Mouse (Mus musculus) forebrain, embryonic 12.5 days (tissue): ENCODE data around the gene Cdkn3. TPM values are rescaled to one million over a fixed set of nuclear protein-coding genes. Genes with fewer than 3 reads are reported as not detected.
"Not testable (repeated sequence)": the region's sequence is repeated elsewhere in the genome, so short reads cannot be mapped to it uniquely, and the experiment has no call there.

Source experiments
- ATAC-seq: fragments of 200-750 bp; cut with Nextera tagmentation; 2 replicates; pipeline ENCODE4 v1.8.0; 2017; ENCODE audit warnings: moderate TSS enrichment; ENCODE audit not compliant: low FRiP score
- H3K27ac ChIP-seq: fragments of 300-500 bp; sonication (generic); 2 replicates; pipeline ENCODE4 v1.5.1; 2016; ENCODE audit warnings: mild to moderate bottlenecking
- H3K27me3 ChIP-seq: fragments of 300-500 bp; sonication (generic); 2 replicates; pipeline ENCODE4 v1.6.1; 2016; ENCODE audit warnings: mild to moderate bottlenecking
- H3K36me3 ChIP-seq: fragments of 300-500 bp; sonication (generic); replicated peaks from 2 replicates; pipeline ENCODE4 v1.6.1; 2016; ENCODE audit warnings: mild to moderate bottlenecking
- H3K4me1 ChIP-seq: fragments of 300-500 bp; sonication (generic); 2 replicates; pipeline ENCODE4 v1.6.1; 2016
- H3K4me2 ChIP-seq: fragments of 300-500 bp; sonication (generic); 2 replicates; pipeline ENCODE4 v1.6.1; 2016; ENCODE audit warnings: mild to moderate bottlenecking, moderate library complexity
- H3K4me3 ChIP-seq: fragments of 300-500 bp; sonication (generic); replicated peaks from 2 replicates; pipeline ENCODE4 v1.5.1; 2016; ENCODE audit warnings: mild to moderate bottlenecking
- H3K9ac ChIP-seq: fragments of 300-500 bp; sonication (generic); 2 replicates; pipeline ENCODE4 v1.6.1; 2016; ENCODE audit warnings: mild to moderate bottlenecking
- H3K9me3 ChIP-seq: fragments of 300-500 bp; sonication (generic); 2 replicates; pipeline ENCODE4 v1.6.1; 2016
- WGBS: fragments of 180-500 bp; shearing (Covaris S2); methylation state at CpG from one replicate; pipeline ENCODE4 v1.1.7; 2016; 5-methylcytosine and 5-hydroxymethylcytosine counted together
- polyA plus RNA-seq: library from polyadenylated mRNA; unstranded; fragments of >200 nt; fragmentation: Nextera tagmentation; extraction: Ambion mirVana; gene quantifications from 2 replicates; pipeline ENCODE4 v1.2.1, GENCODE M21; 2016

The Cdkn3 gene
- polyA plus RNA-seq: 37.0 and 45.9 TPM in 2 replicates

DNA sequence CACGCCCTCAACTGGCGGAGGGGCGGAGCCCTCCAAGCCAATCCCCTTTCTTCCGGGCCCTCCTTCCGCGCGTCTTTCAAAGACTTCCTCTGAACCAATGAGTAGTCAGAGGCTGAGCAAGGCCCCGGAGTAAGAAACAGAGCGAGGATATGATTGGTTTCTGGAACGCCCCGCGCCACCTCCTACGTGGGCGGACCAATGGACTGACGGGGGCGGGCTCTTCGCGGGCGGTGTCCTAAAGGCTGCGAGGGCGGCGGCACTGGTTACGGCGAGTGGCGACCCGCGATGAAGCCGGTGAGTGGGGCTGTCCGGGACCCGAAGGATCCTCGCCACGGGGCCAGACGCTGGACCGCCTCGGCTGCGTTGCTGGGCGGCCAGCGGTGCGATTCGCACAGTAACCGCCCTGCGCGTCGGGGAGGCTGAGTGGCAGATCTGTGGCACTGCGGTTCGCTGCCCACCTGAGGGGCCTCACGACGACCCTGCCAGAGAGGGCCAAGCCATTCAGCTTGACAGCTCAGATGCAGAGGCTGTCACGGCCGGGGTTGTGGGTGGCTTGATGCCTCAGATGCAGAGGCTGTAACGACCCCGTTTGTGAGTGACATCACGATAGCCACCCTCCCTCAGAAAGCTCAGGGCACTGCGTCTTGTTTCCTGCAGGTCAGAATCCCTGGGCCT is at the start of gene Cdkn3:
Gene Cdkn3, plus strand, starts transcription at position 187 of the 675 bp plus-strand sequence.
- Histone ChIP-seq H3K4me1 (peaks cover 14% of the 10 kb centered on the region), H3K27ac (0 out of 2 replicates have a peak within 1 kb of the TSS, but pooled peaks have one; percentile 31), H3K4me3 (peak within 1 kb of the TSS; percentile 72), H3K9ac (peak within 1 kb of the TSS; percentile 70), H3K27me3 (no peaks in the 10 kb centered on the region), H3K36me3 (peaks cover 4% of the 10 kb centered on the region), H3K9me3 (no peaks in the 10 kb centered on the region), H3K4me2 (peak within 1 kb of the TSS; percentile 88)
- peak; percentile 100 for ATAC-seq
- WGBS: under 1% methylated on average over 54 of the region's 54 CpGs

DNA sequence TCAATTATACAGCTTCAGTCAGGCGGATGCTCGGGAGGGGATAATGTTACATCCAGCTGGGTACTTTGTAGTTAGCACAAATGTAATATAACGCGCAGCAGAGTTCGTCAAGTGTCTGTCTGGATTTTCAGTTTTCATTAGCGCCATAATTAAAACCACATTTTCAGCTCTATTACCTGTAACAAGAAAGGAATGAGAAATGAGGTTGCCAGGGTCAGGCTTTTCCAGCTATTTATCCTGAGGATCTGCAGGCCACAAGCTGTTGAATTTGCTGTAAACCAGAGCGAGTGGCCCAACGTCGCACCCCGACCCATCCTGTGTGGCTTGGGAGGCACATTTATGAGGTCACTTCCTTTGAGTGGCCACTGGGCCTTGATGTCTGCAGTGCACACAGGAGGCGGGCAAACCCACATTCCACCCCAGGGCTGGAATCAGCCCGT is 41.8 kb upstream of the Cdkn3 start:
- Histone ChIP-seq H3K4me3 (no peak overlapping the region), H3K36me3 (no peaks in the 10 kb centered on the region), H3K9me3 (no peaks in the 10 kb centered on the region), H3K9ac (no peak overlapping the region), H3K27me3 (0 out of 2 replicates have a peak, but pooled peaks cover 3% of the 10 kb centered on the region), H3K4me2 (no peak overlapping the region), H3K27ac (no peak overlapping the region), H3K4me1 (no peaks in the 10 kb centered on the region; the same call in 1 of the 2 replicates)
- WGBS: 61% methylated on average over 12 of the region's 12 CpGs
- no peak for ATAC-seq

DNA sequence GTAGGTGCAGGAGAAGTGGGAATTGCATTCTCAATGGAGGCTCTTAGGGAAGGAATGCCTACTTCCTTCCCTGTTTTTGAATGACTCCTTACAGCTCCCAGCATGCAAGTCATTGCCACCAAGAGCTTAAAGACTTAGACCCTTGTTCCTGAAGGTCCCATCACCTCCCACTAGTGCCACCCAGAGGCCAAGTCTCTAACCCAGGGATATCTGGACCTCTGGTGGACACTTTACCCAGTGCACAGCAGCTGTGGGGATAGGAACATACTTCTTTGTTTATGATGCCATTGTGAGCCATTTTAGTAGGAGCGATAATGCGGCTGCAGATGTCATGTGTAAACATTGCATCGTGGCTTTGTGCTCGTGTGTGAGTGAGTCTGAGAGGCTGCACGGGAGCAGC is 38.3 kb upstream of the Cdkn3 start:
- H3K27me3 ChIP-seq: 0 out of 2 replicates have a peak, but pooled peaks cover 3% of the 10 kb centered on the region
- H3K27ac ChIP-seq: no peak overlapping the region
- H3K4me3 ChIP-seq: no peak overlapping the region
- WGBS: 78% methylated on average over 5 of the region's 5 CpGs
- no peaks in the 10 kb centered on the region; the same call in 1 of the 2 replicates for H3K4me1 ChIP-seq
- ATAC-seq: no peak
- H3K36me3 ChIP-seq: no peaks in the 10 kb centered on the region
- no peaks in the 10 kb centered on the region for H3K9me3 ChIP-seq
- no peak overlapping the region for H3K4me2 ChIP-seq
- no peak overlapping the region for H3K9ac ChIP-seq

DNA sequence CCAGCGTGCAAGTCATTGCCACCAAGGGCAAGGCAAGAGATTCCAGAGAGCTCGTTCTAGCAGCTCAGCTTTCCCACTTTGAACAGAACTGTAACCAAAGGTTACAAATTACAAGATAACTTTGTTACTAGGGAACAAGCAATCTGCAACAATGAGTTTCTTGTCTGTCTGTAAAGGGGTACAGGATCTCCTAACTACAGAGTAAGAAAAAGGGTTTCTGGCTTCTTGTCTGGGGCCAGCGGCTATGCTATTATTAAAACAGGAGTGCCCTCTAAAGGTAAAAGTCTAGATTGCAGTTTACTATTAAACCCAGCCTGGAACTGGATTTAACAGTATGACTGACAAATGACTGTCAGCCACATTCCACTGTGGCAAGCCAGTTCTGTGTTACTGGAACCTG is 36.5 kb upstream of the Cdkn3 start:
- ATAC-seq: no peak; the same call in 1 of the 2 replicates
- 32% methylated on average over 3 of the region's 3 CpGs for WGBS

DNA sequence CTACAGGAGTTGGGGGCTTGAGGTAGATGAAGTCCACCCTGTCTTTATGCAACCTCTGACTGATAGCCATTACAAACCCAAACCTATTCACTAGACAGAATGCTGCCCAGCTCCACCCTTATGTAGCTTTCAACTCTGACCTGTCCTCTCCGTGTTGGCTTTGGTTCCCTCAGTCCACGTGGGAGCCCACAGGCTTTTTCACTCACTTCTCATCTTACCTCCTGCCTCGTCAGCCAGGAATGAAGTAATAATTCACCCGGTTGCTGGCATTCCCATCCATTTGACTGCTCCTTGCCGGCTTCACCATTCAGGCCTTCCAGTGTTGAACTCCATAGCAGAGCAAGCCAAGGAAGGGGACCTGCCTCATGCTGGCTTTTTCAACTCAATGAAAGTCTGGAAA is 35.4 kb upstream of the Cdkn3 start:
- Histone ChIP-seq H3K9ac (no peak overlapping the region), H3K4me1 (no peaks in the 10 kb centered on the region), H3K4me2 (no peak overlapping the region), H3K4me3 (no peak overlapping the region), H3K27ac (no peak overlapping the region), H3K36me3 (no peaks in the 10 kb centered on the region), H3K27me3 (0 out of 2 replicates have a peak, but pooled peaks cover 3% of the 10 kb centered on the region), H3K9me3 (no peaks in the 10 kb centered on the region)
- WGBS: 58% methylated on average over 5 of the region's 5 CpGs
- no peak for ATAC-seq

More for the DNA sequence above, 36.5 kb upstream of the Cdkn3 start:
- Histone ChIP-seq H3K4me2 (no peak overlapping the region), H3K4me3 (no peak overlapping the region), H3K4me1 (no peaks in the 10 kb centered on the region), H3K27me3 (0 out of 2 replicates have a peak, but pooled peaks cover 3% of the 10 kb centered on the region), H3K9ac (no peak overlapping the region), H3K27ac (no peak overlapping the region), H3K36me3 (no peaks in the 10 kb centered on the region), H3K9me3 (no peaks in the 10 kb centered on the region)

DNA sequence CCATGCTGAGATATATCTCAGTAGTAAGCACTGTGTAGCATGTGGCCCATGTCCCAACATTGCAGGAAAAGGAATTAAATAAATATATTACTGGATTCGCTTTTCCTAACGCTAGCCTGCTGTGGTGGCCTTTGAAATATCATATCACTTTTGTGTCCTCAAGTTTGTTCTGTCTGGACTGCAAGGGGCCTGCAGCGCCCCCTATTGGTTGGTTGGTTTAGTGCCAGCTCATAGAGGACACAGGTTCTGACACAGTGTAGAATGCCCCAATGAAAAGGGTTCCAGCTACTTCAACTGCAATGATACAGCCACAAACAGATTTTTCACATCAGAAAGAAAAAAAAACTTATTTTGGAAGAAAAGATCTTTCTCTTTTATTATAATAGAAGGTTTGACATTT is 34.6 kb upstream of the Cdkn3 start:
- Histone ChIP-seq H3K9ac (no peak overlapping the region), H3K27me3 (0 out of 2 replicates have a peak, but pooled peaks cover 3% of the 10 kb centered on the region), H3K27ac (no peak overlapping the region), H3K4me2 (no peak overlapping the region), H3K4me3 (no peak overlapping the region), H3K4me1 (no peaks in the 10 kb centered on the region), H3K9me3 (no peaks in the 10 kb centered on the region), H3K36me3 (no peaks in the 10 kb centered on the region)
- WGBS: 56% methylated on average over 3 of the region's 3 CpGs
- no peak for ATAC-seq

DNA sequence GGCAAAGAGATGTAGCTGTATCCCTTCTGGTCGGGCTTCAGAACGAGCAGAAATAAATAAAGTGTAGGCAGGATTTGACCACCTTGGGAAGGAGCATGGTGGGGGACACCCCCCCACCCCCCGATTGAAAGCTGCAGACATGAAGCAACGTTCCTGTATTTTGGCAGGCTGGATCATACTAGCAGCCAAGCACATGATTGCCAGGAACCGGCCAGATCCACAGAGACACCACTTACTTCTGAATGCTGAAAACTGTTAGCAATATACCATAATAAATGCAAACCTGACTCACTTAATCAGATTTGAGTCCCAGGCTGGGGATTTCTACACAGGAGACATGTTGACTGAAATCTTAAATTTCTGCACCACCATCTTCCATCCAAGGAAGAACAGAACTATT is 26.1 kb upstream of the Cdkn3 start:
- H3K4me3 ChIP-seq: no peak overlapping the region
- no peak overlapping the region for H3K9ac ChIP-seq
- H3K4me2 ChIP-seq: no peak overlapping the region
- ATAC-seq: no peak
- 87% methylated on average over 5 of the region's 5 CpGs for WGBS
- H3K27me3 ChIP-seq: no peaks in the 10 kb centered on the region
- H3K36me3 ChIP-seq: no peaks in the 10 kb centered on the region
- no peaks in the 10 kb centered on the region for H3K9me3 ChIP-seq
- no peaks in the 10 kb centered on the region for H3K4me1 ChIP-seq
- no peak overlapping the region for H3K27ac ChIP-seq

DNA sequence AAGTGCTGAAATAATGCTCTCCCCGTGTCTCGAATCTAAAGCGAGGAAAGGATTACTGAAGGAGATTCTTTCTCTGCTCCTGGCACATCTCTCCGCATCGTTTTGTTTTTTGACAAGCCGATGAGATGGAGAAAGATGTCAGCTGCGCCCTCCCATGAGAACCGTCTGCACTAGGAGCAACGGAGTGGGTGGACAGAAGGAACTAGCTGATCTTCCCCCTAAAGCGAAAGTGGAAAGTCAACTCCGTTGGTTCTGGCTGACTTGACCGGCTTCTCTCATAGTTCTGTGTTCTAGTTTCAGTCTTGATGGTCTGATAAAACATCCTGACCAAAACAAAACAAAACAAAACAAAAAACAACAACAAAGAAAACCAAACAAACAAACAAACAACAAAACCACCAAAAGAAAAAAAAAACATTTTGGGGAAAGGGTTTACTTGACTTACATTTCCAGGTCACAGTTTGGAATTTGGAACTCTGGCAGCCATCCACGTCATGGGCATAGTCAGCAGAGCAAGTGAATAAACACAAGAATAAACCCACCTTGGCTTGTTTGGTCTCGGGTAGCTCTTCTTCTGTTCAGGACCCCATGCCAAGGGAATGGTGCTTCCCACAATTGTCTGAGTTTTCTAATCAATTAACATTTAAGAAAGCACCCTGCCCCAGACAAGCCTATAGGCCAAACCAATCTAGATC is 25.4 kb upstream of the Cdkn3 start:
- H3K9me3 ChIP-seq: no peaks in the 10 kb centered on the region
- no peak overlapping the region for H3K4me2 ChIP-seq
- no peaks in the 10 kb centered on the region for H3K27me3 ChIP-seq
- H3K4me1 ChIP-seq: no peaks in the 10 kb centered on the region
- ATAC-seq: no peak
- 86% methylated on average over 14 of the region's 14 CpGs for WGBS
- no peak overlapping the region for H3K4me3 ChIP-seq
- no peak overlapping the region for H3K9ac ChIP-seq
- H3K27ac ChIP-seq: no peak overlapping the region
- H3K36me3 ChIP-seq: no peaks in the 10 kb centered on the region

DNA sequence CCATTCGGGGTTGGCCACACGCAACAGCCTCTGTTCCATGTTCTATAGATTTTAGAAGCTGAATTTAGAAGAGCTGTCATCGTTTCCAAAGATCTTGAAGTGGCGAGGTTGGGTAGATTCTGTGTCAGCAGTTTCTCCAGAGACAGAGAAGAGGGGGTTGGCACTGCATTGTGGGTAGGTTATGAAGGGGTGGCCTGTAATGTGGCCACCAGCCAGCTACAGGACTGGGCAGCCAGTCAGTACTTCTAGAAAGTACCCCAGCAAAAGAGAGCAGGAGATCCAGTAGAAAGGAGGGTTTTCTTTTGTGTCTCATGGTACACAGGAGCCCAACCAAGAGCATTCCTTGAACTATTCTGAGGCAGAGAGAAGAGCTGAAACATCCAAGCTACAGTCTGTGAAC is 24.0 kb upstream of the Cdkn3 start:
- H3K27me3 ChIP-seq: no peaks in the 10 kb centered on the region
- no peak overlapping the region for H3K4me3 ChIP-seq
- no peak overlapping the region for H3K27ac ChIP-seq
- no peaks in the 10 kb centered on the region for H3K9me3 ChIP-seq
- no peaks in the 10 kb centered on the region for H3K36me3 ChIP-seq
- 83% methylated on average over 4 of the region's 4 CpGs for WGBS
- no peaks in the 10 kb centered on the region for H3K4me1 ChIP-seq
- no peak overlapping the region for H3K4me2 ChIP-seq
- H3K9ac ChIP-seq: no peak overlapping the region
- no peak for ATAC-seq

DNA sequence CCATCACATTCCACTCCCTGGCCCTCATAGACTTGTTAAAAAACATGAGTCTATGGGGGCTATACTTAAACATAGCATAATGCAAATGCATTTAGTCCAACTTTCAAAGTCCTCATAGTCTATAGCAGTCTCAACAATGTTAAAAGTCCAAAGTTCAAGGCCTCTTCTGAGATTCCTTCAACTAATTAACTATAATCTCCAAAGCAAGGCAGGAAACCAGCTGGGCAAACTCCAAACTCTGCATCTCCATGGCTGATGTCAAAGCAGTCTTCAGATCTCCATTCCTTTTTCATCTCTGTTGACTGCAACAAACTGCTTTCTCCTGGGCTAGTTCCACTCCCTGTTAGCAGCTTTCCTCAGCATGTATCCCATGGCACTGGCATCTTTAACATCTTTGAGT is 23.0 kb upstream of the Cdkn3 start:
- H3K9ac ChIP-seq, H3K36me3 ChIP-seq, H3K27ac ChIP-seq, H3K4me2 ChIP-seq, H3K9me3 ChIP-seq, ATAC-seq, H3K4me3 ChIP-seq, H3K27me3 ChIP-seq, H3K4me1 ChIP-seq: not testable (repeated sequence)

DNA sequence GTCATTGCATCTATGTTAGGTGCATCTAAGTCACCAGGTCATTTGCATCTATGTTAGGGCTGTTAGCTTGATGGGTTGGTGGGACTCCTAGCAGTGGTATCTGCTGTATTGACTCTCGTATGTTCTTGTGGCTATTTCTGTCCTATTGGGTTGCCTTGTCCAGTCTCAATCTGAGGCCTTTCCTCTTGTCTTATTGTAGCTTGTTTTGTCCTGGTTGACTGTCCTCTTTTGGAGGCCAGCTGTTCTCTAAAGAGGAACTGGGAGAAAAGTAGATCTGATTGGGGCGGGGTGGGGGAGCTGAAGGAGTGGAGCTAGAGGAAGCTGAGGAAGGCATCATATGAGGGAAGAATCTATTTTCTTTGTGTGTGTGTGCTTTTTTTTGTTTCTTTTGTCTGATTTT is 17.7 kb upstream of the Cdkn3 start:
- no peak for ATAC-seq
- Histone ChIP-seq H3K27ac (no peak overlapping the region), H3K4me3 (no peak overlapping the region), H3K4me1 (no peaks in the 10 kb centered on the region), H3K36me3 (no peaks in the 10 kb centered on the region), H3K27me3 (no peaks in the 10 kb centered on the region), H3K9ac (no peak overlapping the region), H3K4me2 (no peak overlapping the region), H3K9me3 (no peaks in the 10 kb centered on the region)
- 89% methylated on average over 2 of the region's 2 CpGs for WGBS

DNA sequence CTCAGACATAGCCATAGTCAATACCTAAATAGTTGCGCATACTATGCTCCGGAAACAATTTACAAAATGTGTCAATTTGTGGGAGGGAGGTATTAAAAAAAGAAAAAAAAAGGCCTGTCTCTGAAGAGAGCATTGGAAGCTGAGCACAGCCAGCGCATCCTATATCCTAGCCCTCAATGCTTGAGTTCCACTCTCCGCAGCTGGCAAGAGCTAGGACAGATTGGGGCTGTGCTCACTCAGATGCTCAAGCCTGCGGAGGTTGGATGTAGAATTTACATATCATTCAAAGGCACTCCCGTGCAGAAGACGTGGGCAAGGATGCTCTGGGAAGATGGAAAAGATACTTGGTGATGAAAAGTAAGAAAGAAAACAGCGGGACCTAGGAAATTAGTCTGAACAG is 14.9 kb upstream of the Cdkn3 start:
- 92% methylated on average over 8 of the region's 8 CpGs for WGBS
- H3K36me3 ChIP-seq: no peaks in the 10 kb centered on the region
- no peak overlapping the region for H3K9ac ChIP-seq
- H3K4me3 ChIP-seq: no peak overlapping the region
- H3K9me3 ChIP-seq: no peaks in the 10 kb centered on the region
- no peak for ATAC-seq
- no peak overlapping the region for H3K4me2 ChIP-seq
- H3K27ac ChIP-seq: no peak overlapping the region
- no peaks in the 10 kb centered on the region for H3K4me1 ChIP-seq
- H3K27me3 ChIP-seq: no peaks in the 10 kb centered on the region

DNA sequence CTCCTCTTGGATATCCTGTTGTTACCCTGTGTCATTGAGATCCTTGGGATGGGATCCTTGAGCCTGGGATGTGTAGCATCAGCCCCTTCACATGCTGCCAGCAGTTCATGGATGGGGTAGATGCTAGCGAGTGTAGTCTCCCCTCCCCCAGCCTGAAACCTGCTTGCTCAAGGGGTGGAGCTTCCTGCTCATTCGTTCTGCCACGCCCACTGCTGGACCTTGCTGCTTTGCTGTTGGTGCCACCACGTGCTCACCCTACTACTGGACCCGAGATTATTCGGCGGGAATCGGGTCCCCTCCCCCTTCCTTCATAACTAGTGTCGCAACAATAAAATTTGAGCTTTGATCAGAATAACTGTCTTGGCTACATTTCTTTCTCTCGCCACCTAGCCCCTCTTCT is 6.0 kb upstream of the Cdkn3 start:
- not testable (repeated sequence) for H3K4me3 ChIP-seq, H3K9me3 ChIP-seq, H3K27me3 ChIP-seq, H3K4me1 ChIP-seq, H3K9ac ChIP-seq, H3K27ac ChIP-seq, ATAC-seq, H3K36me3 ChIP-seq, H3K4me2 ChIP-seq
- WGBS: 78% methylated on average over 10 of the region's 10 CpGs
